Mouse (Mus musculus) ES-Bruce4 (cell line): Measurements from ENCODE around the gene AC153137.1.

Experiments used
- CTCF ChIP-seq: IDR thresholded peaks from one replicate; pipeline ENCODE4 v1.8.1; 2011; ENCODE audit warnings: low read depth, low read length
- POLR2A ChIP-seq: IDR thresholded peaks from one replicate; pipeline ENCODE4 v1.8.1; 2011; ENCODE audit warnings: low read length; ENCODE audit not compliant: insufficient read depth

GRCm38 (mm10) chr1:30938392-30938791, 39.4 kb downstream of the AC153137.1 start:
- no peak for TF ChIP-seq CTCF
- no peak for TF ChIP-seq POLR2A
